Mouse (Mus musculus): ENCODE data around the gene Amh. TPM values are rescaled to one million over a fixed set of nuclear protein-coding genes. Genes with fewer than 3 reads are reported as not detected.

Gene Amh
- 1.6 and 3.6 TPM in 2 replicates for polyA plus RNA-seq (2012; ENCODE audit: low replicate concordance)

GRCm38 (mm10) chr10:80804916-80805315 lies at the start of gene Amh:
Gene Amh, plus strand, starts transcription at chr10:80805243.

GRCm38 (mm10) chr10:80798150-80799006 lies 6.7 kb upstream of the Amh start, which contains the start of the genes Sf3a2 and Plekhj1:
Gene Sf3a2, plus strand, starts transcription at chr10:80798198.
Gene Plekhj1, minus strand, starts transcription at chr10:80798626.

GRCm38 (mm10) chr10:80813366-80813765 lies 8.3 kb downstream of the Amh start, which contains the start of gene Jsrp1:
Gene Jsrp1, minus strand, starts transcription at chr10:80813498.

GRCm38 (mm10) chr10:80826151-80827062 lies 21.4 kb downstream of the Amh start, which contains the start of gene Oaz1:
Gene Oaz1, plus strand, starts transcription at chr10:80826656.

GRCm38 (mm10) chr10:80843931-80844547 lies 39.0 kb downstream of the Amh start, which contains the start of gene Lingo3:
Gene Lingo3, minus strand, starts transcription at chr10:80844039.

GRCm38 (mm10) chr10:80854913-80855748 lies 50.1 kb downstream of the Amh start, which contains the start of the genes Lsm7 and Sppl2b:
Gene Lsm7, minus strand, starts transcription at chr10:80855209.
Gene Sppl2b, plus strand, starts transcription at chr10:80855275.

Other genes with a start within 250 kb of the Amh start
- gene Rexo1, start 243.7 kb upstream of the Amh start, polyA plus RNA-seq (2012; ENCODE audit: low replicate concordance) = 189 and 285 TPM in 2 replicates
- gene Klf16, start 227.9 kb upstream of the Amh start, polyA plus RNA-seq (2012; ENCODE audit: low replicate concordance) = 191 and 227 TPM in 2 replicates
- 634 and 1,312 TPM in 2 replicates for gene Abhd17a, start 214.9 kb upstream of the Amh start, polyA plus RNA-seq (2012; ENCODE audit: low replicate concordance)
- gene Scamp4, start 202.4 kb upstream of the Amh start, polyA plus RNA-seq (2012; ENCODE audit: low replicate concordance) = 82.3 and 112 TPM in 2 replicates
- 31.5 and 42.1 TPM in 2 replicates for gene Adat3, start 202.4 kb upstream of the Amh start, polyA plus RNA-seq (2012; ENCODE audit: low replicate concordance)
- gene Gm49322, start 199.2 kb upstream of the Amh start, polyA plus RNA-seq (2012; ENCODE audit: low replicate concordance) = 1.0 and 3.8 TPM in 2 replicates
- 465 and 492 TPM in 2 replicates for gene Csnk1g2, start 182.4 kb upstream of the Amh start, polyA plus RNA-seq (2012; ENCODE audit: low replicate concordance)
- 22.7 and 32.6 TPM in 2 replicates for gene Btbd2, start 148.2 kb upstream of the Amh start, polyA plus RNA-seq (2012; ENCODE audit: low replicate concordance)
- gene Mknk2, start 127.1 kb upstream of the Amh start, polyA plus RNA-seq (2012; ENCODE audit: low replicate concordance) = 655 and 955 TPM in 2 replicates
- 20.5 and 25.8 TPM in 2 replicates for gene Mob3a, start 103.3 kb upstream of the Amh start, polyA plus RNA-seq (2012; ENCODE audit: low replicate concordance)
- gene Izumo4, start 103.1 kb upstream of the Amh start, polyA plus RNA-seq (2012; ENCODE audit: low replicate concordance) = 8.8 and 12.5 TPM in 2 replicates
- 30.9 and 34.8 TPM in 2 replicates for gene Ap3d1, start 63.0 kb upstream of the Amh start, polyA plus RNA-seq (2012; ENCODE audit: low replicate concordance)
- 210 and 242 TPM in 2 replicates for gene Dot1l, start 50.0 kb upstream of the Amh start, polyA plus RNA-seq (2012; ENCODE audit: low replicate concordance)
- 1,203 and 1,963 TPM in 2 replicates for gene Sf3a2, start 7.0 kb upstream of the Amh start, polyA plus RNA-seq (2012; ENCODE audit: low replicate concordance)
- gene Plekhj1, start 6.6 kb upstream of the Amh start, polyA plus RNA-seq (2012; ENCODE audit: low replicate concordance) = 158 and 168 TPM in 2 replicates
- not detected in 2 replicates for gene Jsrp1, start 8.3 kb downstream of the Amh start, polyA plus RNA-seq (2012; ENCODE audit: low replicate concordance)
- 1,955 and 2,032 TPM in 2 replicates for gene Oaz1, start 21.4 kb downstream of the Amh start, polyA plus RNA-seq (2012; ENCODE audit: low replicate concordance)
- 0.27 and 0.65 TPM in 2 replicates for gene Lingo3, start 38.8 kb downstream of the Amh start, polyA plus RNA-seq (2012; ENCODE audit: low replicate concordance)
- 82.8 and 101 TPM in 2 replicates for gene Lsm7, start 50.0 kb downstream of the Amh start, polyA plus RNA-seq (2012; ENCODE audit: low replicate concordance)
- gene Sppl2b, start 50.0 kb downstream of the Amh start, polyA plus RNA-seq (2012; ENCODE audit: low replicate concordance) = 289 and 463 TPM in 2 replicates
- 0.36 and 1.6 TPM in 2 replicates for gene Tmprss9, start 66.6 kb downstream of the Amh start, polyA plus RNA-seq (2012; ENCODE audit: low replicate concordance)
- gene Timm13, start 95.7 kb downstream of the Amh start, polyA plus RNA-seq (2012; ENCODE audit: low replicate concordance) = 135 and 264 TPM in 2 replicates
- 5.7 and 6.6 TPM in 2 replicates for gene Lmnb2, start 113.0 kb downstream of the Amh start, polyA plus RNA-seq (2012; ENCODE audit: low replicate concordance)
- 5.7 and 9.6 TPM in 2 replicates for gene Gadd45b, start 124.8 kb downstream of the Amh start, polyA plus RNA-seq (2012; ENCODE audit: low replicate concordance)
- 0.27 and 0.35 TPM in 2 replicates for gene Gng7, start 209.7 kb downstream of the Amh start, polyA plus RNA-seq (2012; ENCODE audit: low replicate concordance)
- gene Diras1, start 220.4 kb downstream of the Amh start, polyA plus RNA-seq (2012; ENCODE audit: low replicate concordance) = not detected in 2 replicates
- gene Slc39a3, start 232.2 kb downstream of the Amh start, polyA plus RNA-seq (2012; ENCODE audit: low replicate concordance) = 13.0 and 21.1 TPM in 2 replicates